Mouse (Mus musculus) left cerebral cortex, postnatal 14 days (tissue): ENCODE results near the gene Tppp2. TPM values are rescaled to one million over a fixed set of nuclear protein-coding genes. Genes with fewer than 3 reads are reported as not detected.
"Not testable (repeated sequence)": the region's sequence is repeated elsewhere in the genome, so short reads cannot be mapped to it uniquely, and the experiment has no call there.

ENCODE experiments used
- DNase-seq, 2 experiments: peaks; one replicate each; pipeline ENCODE4 v3.0.0; 2021 to 2022; ENCODE audit warnings: low spot score in 2 of 2, mixed read lengths in 1 of 2
- intact Hi-C: fragments of 180-260 bp; cut with DNase I; formaldehyde crosslinking; loops from one replicate; pipeline ENCODE4 v1.15.1; 2025
- total RNA-seq, 2 experiments: library from RNA; stranded (reverse); gene quantifications; 2 replicates each; pipeline ENCODE4 v1.2.3; 2021

The Tppp2 gene
- total RNA-seq, 2 experiments from 2014 or later, result not detected

DNA sequence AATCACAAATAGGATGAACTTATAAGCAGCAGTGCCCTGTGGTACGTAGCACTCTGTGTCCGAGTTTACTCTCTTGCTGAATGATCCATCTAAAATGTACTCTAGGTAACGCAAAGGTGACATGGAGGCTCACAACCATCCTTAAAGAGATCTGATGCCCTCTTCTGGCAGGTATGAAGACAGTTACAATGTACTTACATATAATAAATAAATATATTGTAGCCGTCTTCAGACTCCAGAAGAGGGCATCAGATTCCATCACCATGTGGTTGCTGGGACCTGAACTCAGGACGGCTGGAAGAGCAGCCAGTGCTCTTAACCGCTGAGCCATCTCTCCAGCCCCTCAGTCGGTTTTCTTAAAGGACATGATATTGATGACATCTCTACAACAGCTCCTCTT lies 13.5 kb upstream of the Tppp2 start:
- DNase-seq, result no peak
- intact Hi-C loops, result loop anchor here (2.0 to 5.0 kb wide), 3 partner anchors 26 to 118 kb away; partner anchors contain the start of gene Zfp219

- intact Hi-C loops, result no loop called here
- DNase-seq, result no peak
These were observed 12.1 kb upstream of the Tppp2 start for GRCm38 (mm10) chr14:51906102-51906501.

DNA sequence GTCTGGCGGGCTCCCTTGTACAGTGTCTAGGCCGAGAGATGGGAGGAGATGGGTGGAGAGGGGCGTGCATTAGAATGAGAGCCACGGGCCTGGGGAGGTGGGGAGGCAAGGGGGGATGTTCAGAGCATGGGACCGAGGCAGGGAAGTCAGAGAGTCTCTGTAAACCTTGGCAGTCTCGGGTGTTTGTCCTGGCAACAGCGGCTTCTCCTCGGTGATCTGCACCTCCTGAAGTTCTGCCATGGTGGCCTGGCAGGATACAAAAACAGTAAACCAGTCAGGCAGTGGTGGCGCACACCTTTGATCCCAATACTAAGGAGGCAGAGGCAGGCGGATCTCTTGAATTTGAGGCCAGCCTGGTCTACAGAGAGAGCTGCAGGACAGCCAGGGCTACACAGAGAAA lies 6.9 kb upstream of the Tppp2 start:
- no peak for DNase-seq
- intact Hi-C loops, result no loop called here

GRCm38 (mm10) chr14:51912391-51913061 lies 5.7 kb upstream of the Tppp2 start:
- no peak for DNase-seq
- intact Hi-C loops, result no loop called here

GRCm38 (mm10) chr14:51913062-51913959 lies 4.9 kb upstream of the Tppp2 start:
- intact Hi-C loops, result no loop called here
- DNase-seq, result peak; percentile 63 to 64

DNA sequence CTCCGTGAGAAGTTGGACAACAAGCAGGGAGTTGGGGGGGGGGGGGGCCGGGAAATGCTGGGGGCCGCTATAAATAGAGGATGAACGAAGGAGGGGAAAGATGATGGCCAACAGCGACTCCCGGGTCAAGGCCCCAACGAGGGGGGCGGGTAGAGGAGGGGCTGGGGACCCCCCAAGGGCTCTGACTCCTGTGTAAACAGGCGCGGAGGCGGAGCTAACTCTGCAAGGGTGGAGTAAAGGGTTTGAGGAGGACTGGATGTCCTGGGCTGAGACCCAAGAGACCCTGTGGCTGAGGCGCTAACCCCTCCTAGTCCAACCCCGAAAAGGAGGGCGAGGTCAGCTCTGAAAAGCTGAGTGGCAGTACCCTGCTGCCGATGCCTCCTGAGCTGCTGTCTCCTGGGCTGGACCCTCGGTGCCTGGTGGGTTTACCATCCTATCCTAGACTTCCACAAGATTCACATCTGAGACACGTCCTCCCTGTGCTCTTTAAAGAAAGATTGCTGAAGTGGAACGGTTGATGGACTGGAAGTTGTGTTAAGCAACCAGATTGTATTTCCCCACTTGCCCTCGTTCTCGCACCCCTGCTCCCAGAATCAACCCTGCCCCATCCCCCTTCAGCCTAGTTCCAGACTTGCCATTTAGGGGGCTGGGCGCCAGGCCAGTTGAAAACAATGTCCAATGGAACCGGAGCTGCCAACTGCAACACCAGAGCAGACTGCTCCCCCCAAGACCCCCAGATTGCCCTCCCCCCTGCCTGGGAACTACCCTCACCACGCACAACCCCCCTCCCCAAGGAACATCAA lies 4.1 kb upstream of the Tppp2 start, which contains the start of gene Ndrg2:
Ndrg2 (minus strand) TSS at position 199 of the 803 bp plus-strand sequence.
- peak; percentile 73 to 82 for DNase-seq
- intact Hi-C loops, result no loop called here

- intact Hi-C loops, result no loop called here
- DNase-seq, result no peak
These were observed 3.2 kb upstream of the Tppp2 start for GRCm38 (mm10) chr14:51915030-51915429.

DNA sequence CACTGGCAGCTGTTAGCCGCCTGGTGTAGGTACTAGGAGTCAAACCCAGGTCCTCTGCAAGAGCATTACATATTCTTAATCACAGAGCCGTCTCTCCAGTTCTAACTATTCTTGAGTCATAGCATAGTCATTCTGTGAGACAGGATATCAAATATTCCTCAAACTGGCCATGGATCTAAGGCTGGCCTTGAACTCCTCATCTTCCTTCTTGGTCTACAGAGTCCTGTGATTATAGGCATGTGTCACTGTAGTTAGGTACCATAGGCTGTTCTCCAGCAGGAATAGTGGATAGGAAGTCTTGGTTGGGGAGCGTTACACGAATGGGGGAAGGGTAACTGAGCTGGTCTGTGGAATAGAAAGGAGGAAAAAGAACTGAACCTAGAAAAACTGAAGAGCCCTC lies 1.7 kb upstream of the Tppp2 start:
- no peak for DNase-seq
- intact Hi-C loops, result no loop called here

- DNase-seq, result no peak
- intact Hi-C loops, result no loop called here
These were observed 741 bp downstream of the Tppp2 start for GRCm38 (mm10) chr14:51918966-51919365.

DNA sequence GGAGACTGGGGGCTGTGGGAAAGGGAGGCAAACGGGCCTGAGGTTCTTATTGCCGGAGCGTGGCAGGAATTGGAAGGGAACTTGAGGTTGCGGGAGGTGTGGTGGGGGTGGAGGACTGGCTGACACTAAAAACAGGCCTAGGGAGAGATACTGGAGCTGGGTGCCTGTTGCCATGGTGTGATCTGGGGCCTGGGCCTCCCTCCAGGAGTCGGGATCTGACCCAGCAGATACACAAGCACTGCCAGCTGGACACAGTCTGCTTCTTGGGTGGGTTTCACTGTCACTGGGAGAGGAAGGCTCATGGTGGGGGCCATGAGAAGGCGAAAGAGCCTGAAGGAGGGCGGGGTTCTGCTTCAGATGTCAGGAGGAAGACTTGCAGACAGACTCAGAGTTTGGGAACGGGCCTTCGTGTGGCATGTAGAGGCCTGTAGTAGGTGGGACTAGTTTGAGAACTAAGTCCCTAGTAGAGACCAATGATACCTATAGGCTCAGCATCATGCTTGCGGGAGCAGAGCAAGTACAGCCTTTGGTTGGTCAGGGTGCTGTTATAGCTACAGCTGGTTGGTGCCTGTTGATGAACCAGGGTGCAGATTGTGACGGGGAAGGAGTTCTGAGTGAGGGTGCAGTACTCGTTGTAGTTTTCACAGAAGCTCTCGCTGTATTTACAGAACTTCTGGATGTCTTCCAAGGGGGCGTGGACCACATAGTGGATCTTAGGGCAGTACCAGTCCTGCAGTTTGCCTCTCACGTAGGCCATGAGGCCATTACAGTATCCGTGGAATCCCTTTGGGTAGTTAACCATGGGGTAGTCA lies 3.7 kb downstream of the Tppp2 start:
- intact Hi-C loops, result no loop called here
- DNase-seq, result peak; percentile 46 to 66

GRCm38 (mm10) chr14:51922571-51922865 lies 4.3 kb downstream of the Tppp2 start, which contains the start of gene Rnase13:
Gene Rnase13, minus strand, starts transcription at chr14:51922773.
- intact Hi-C loops, result no loop called here
- no peak for DNase-seq

DNA sequence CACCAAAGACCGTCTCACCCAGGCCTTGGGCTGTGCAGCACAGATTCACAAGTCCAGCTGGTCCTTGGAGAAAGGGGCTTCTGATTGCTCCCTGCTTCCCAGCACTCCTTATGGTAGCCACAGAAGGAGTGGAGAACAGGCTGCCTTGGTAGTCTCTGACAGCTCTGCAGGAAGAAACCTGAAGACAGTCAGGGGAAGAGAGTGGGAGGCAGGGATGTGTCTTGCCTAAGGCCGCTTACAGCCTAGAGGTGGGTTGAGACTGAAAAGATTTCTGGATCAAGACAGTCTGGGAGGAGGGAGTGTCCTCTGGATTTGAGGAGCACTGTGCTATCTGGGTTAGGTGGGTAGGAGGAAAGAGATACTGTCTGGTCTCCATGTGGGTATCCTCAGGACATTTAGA lies 4.7 kb downstream of the Tppp2 start:
- no peak for DNase-seq
- intact Hi-C loops, result no loop called here

DNA sequence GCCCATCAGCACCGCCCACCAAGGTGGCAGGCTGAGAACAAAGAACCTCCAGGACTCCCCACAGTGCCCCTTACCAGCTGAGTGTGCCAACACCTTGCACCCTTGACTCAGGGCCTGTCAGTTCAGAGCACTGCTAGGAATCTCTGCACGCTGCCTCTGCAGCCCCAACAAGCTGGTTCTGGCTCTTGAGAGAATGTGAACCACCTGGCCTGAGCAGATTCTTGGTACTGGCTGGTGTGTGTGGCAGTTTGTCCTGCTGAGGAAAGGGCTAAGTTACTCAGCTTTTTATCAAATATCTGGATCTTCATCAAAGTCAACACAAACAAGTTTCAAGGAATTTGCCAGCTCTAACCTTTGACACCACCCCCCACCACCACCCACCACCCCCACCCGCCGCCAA lies 5.3 kb downstream of the Tppp2 start:
- DNase-seq, result no peak
- intact Hi-C loops, result no loop called here

DNA sequence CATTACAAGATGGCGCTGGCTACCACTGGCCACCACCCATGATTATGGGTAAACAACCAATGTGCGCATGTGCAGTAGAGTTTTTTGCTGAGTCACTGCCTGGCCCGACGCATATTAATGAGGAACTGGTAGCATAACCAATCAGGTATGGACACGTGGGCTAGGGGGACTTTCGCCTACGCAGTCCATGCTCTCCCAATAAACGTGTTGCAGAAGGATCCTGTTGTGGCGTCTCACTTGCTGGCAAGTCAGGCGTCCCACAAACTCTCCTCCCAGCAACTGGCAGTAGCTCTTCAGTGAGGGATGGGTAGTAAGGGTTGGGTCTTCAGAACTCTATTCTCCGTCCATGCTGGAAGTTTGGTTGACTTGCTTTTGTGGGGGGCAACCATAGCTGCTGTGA lies 8.7 kb downstream of the Tppp2 start:
- DNase-seq, intact Hi-C loops: not testable (repeated sequence)

DNA sequence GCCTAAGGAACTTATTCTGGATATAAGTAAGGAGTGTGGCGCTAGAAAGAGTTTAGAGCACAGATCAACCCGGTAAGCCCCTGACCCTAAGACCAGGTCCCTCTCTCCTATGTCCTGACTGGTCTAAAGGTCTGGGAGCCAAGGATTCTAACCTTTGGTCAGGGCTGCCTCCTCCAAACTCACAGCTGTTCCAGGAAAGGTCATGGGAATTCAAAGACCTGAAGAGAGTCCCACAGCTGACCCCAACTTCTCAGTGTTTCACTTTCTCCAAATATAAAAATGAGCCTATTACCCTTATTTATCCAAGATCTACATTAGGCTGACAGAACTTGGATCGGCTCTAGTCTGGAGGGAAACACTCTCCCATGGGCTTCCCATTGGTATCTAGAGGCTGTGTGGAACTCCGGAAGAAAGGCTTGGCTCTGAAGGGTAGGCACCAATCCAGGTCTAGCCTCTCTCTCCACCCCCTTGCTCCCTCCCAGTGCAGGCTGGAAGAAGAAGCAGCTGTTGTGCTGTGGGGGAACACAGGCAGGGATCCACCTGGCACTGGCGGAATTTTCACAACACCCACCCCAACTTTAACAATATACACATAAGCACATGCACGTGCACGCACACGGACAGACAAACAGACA lies 11.2 kb downstream of the Tppp2 start:
- DNase-seq, result peak; percentile 66 to 84
- intact Hi-C loops, result no loop called here

DNA sequence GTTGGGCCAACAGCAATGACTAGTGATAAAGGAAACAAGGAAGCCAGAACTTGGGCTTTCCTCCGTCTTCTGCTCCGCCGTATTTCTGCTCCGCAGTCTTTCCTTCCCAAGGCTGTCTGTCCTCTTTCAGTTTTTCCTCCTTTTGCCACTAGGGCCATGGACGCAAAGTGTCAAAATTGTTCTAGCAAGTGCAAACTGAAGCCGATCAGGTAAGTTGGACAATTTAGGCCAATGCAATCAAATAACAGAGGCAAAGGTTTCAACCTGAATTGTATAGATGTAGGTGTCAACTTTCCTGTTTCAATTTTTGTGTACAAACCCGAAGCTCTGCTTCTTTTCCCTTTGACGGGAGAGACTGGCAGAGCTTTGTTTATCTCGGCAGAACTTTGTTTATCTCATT lies 11.7 kb downstream of the Tppp2 start:
- intact Hi-C loops, result loop anchor here (2.0 to 5.0 kb wide), 2 partner anchors 25 to 57 kb away; no protein-coding TSS in a partner anchor
- DNase-seq, result no peak

DNA sequence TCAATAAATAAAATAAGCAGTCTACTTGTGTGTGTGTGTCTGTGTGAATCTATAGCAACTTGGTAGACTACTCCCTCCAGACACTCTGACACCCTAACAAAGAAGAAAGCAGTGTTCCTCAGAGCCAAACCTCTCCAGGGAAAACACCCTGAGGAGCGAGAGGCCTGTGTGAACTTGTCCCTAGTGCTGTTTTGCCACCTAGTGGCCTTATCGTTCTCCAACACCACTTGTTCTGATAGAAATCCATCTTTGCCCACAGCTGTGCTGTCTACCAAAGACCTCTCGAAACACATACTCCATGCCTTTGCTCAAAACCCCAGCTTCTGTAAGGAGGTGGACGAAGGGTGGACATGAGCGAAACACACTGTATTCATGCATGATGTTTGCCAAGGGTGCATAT lies 12.6 kb downstream of the Tppp2 start:
- intact Hi-C loops, result loop anchor here (2.0 to 5.0 kb wide), 2 partner anchors 26 to 56 kb away; no protein-coding TSS in a partner anchor
- peak; percentile 78 for DNase-seq
